Mouse (Mus musculus) limb, embryonic 10.5 days (tissue): Measurements from ENCODE around the gene Ttc32. TPM values are rescaled to one million over a fixed set of nuclear protein-coding genes. Genes with fewer than 3 reads are reported as not detected.
A peak's percentile ranks its signal among the peaks of the same experiment; 100 is the strongest.

Experiments used
- DNase-seq: peaks from one replicate; pipeline ENCODE4 v3.0.0-alpha.2; 2017; ENCODE audit warnings: low spot score
- H3K27ac ChIP-seq: fragments of 300-500 bp; sonication (generic); 2 replicates; pipeline ENCODE4 v1.5.1; 2016; ENCODE audit warnings: mild to moderate bottlenecking
- H3K27me3 ChIP-seq: fragments of 300-500 bp; sonication (generic); 2 replicates; pipeline ENCODE4 v1.6.1; 2016; ENCODE audit warnings: low read depth, mild to moderate bottlenecking; ENCODE audit not compliant: poor library complexity, severe bottlenecking
- H3K36me3 ChIP-seq: fragments of 300-500 bp; sonication (generic); 2 replicates; pipeline ENCODE4 v1.6.1; 2016; ENCODE audit warnings: mild to moderate bottlenecking, moderate library complexity
- H3K4me1 ChIP-seq: fragments of 300-500 bp; sonication (generic); 2 replicates; pipeline ENCODE4 v1.6.1; 2016
- H3K4me3 ChIP-seq: fragments of 300-500 bp; sonication (generic); 2 replicates; pipeline ENCODE4 v1.5.1; 2016; ENCODE audit warnings: mild to moderate bottlenecking, moderate library complexity
- H3K9me3 ChIP-seq: fragments of 300-500 bp; sonication (generic); replicated peaks from 2 replicates; pipeline ENCODE4 v1.6.1; 2016; ENCODE audit warnings: mild to moderate bottlenecking
- WGBS: fragments of 180-500 bp; shearing (Covaris S2); methylation state at CpG from one replicate; pipeline ENCODE4 v1.1.7; 2016; 5-methylcytosine and 5-hydroxymethylcytosine counted together
- polyA plus RNA-seq: library from polyadenylated mRNA; unstranded; fragments of >200 nt; fragmentation: Nextera tagmentation; extraction: Ambion mirVana; gene quantifications from 2 replicates; pipeline ENCODE4 v1.2.1, GENCODE M21; 2016

Ttc32 gene
- polyA plus RNA-seq, 1 experiment from 2014 or later = 14.8 TPM

- 61% methylated on average over 8 of the region's 8 CpGs for WGBS
These were observed 22.5 kb downstream of the Ttc32 start for GRCm38 (mm10) chr12:9052075-9052829.

GRCm38 (mm10) chr12:9053345-9053744 lies 23.5 kb downstream of the Ttc32 start:
- H3K4me3 ChIP-seq = no peak overlapping the region
- 67% methylated on average over 7 of the region's 7 CpGs for WGBS
- no peak for DNase-seq
- no peak overlapping the region for H3K27ac ChIP-seq
- no peaks in the 10 kb centered on the region for H3K27me3 ChIP-seq
- H3K36me3 ChIP-seq = no peaks in the 10 kb centered on the region
- H3K9me3 ChIP-seq = no peaks in the 10 kb centered on the region
- peaks cover 16% of the 10 kb centered on the region for H3K4me1 ChIP-seq

More at GRCm38 (mm10) chr12:9052075-9052829, 22.5 kb downstream of the Ttc32 start:
- H3K27ac ChIP-seq = no peak overlapping the region
- peaks cover 16% of the 10 kb centered on the region for H3K4me1 ChIP-seq
- no peak overlapping the region for H3K4me3 ChIP-seq
- DNase-seq = peak; percentile 86
- H3K9me3 ChIP-seq = no peaks in the 10 kb centered on the region
- no peaks in the 10 kb centered on the region for H3K36me3 ChIP-seq
- no peaks in the 10 kb centered on the region for H3K27me3 ChIP-seq

- H3K9me3 ChIP-seq = no peaks in the 10 kb centered on the region
- H3K27me3 ChIP-seq = no peaks in the 10 kb centered on the region
- DNase-seq = no peak
- no peaks in the 10 kb centered on the region for H3K36me3 ChIP-seq
- 74% methylated on average over 2 of the region's 2 CpGs for WGBS
- peak overlapping the region; percentile 20 for H3K27ac ChIP-seq
- no peak overlapping the region for H3K4me3 ChIP-seq
- H3K4me1 ChIP-seq = peaks cover 16% of the 10 kb centered on the region
These were observed 24.2 kb downstream of the Ttc32 start for GRCm38 (mm10) chr12:9054012-9054411.

- Histone ChIP-seq H3K27ac (peak overlapping the region; percentile 61; the same call in 1 of the 2 replicates), H3K4me3 (no peak overlapping the region), H3K27me3 (no peaks in the 10 kb centered on the region), H3K4me1 (peaks cover 16% of the 10 kb centered on the region), H3K9me3 (no peaks in the 10 kb centered on the region), H3K36me3 (no peaks in the 10 kb centered on the region)
- WGBS = 79% methylated on average over 11 of the region's 11 CpGs
- DNase-seq = no peak
These were observed 25.5 kb downstream of the Ttc32 start for GRCm38 (mm10) chr12:9055269-9055668.

GRCm38 (mm10) chr12:9059502-9059901 lies 29.7 kb downstream of the Ttc32 start:
- Histone ChIP-seq H3K36me3 (no peaks in the 10 kb centered on the region), H3K4me1 (0 out of 2 replicates have a peak, but pooled peaks cover under 1% of the 10 kb centered on the region), H3K27ac (no peak overlapping the region), H3K27me3 (no peaks in the 10 kb centered on the region), H3K4me3 (no peak overlapping the region), H3K9me3 (no peaks in the 10 kb centered on the region)
- WGBS = 86% methylated on average over 3 of the region's 3 CpGs
- DNase-seq = no peak

GRCm38 (mm10) chr12:9059965-9060364 lies 30.2 kb downstream of the Ttc32 start:
- no peak for DNase-seq
- H3K4me1 ChIP-seq = no peaks in the 10 kb centered on the region
- H3K36me3 ChIP-seq = no peaks in the 10 kb centered on the region
- no peaks in the 10 kb centered on the region for H3K9me3 ChIP-seq
- WGBS = 89% methylated on average over 9 of the region's 9 CpGs
- no peak overlapping the region for H3K27ac ChIP-seq
- no peak overlapping the region for H3K4me3 ChIP-seq
- H3K27me3 ChIP-seq = no peaks in the 10 kb centered on the region

- Histone ChIP-seq H3K9me3 (no peaks in the 10 kb centered on the region), H3K4me3 (no peak overlapping the region), H3K36me3 (no peaks in the 10 kb centered on the region), H3K27me3 (no peaks in the 10 kb centered on the region), H3K27ac (no peak overlapping the region), H3K4me1 (no peaks in the 10 kb centered on the region)
- DNase-seq = no peak
- WGBS = 81% methylated on average over 6 of the region's 6 CpGs
These were observed 33.8 kb downstream of the Ttc32 start for GRCm38 (mm10) chr12:9063611-9064010.

GRCm38 (mm10) chr12:9071058-9071457 lies 41.3 kb downstream of the Ttc32 start:
- 0 out of 2 replicates have a peak, but pooled peaks cover 4% of the 10 kb centered on the region for H3K4me1 ChIP-seq

GRCm38 (mm10) chr12:9071493-9071892 lies 41.7 kb downstream of the Ttc32 start:
- DNase-seq = no peak
- Histone ChIP-seq H3K9me3 (no peaks in the 10 kb centered on the region), H3K36me3 (no peaks in the 10 kb centered on the region), H3K27ac (no peak overlapping the region), H3K4me1 (0 out of 2 replicates have a peak, but pooled peaks cover 4% of the 10 kb centered on the region), H3K27me3 (no peaks in the 10 kb centered on the region), H3K4me3 (no peak overlapping the region)
- 44% methylated on average over 4 of the region's 4 CpGs for WGBS

More at GRCm38 (mm10) chr12:9071058-9071457, 41.3 kb downstream of the Ttc32 start:
- no peaks in the 10 kb centered on the region for H3K27me3 ChIP-seq
- H3K9me3 ChIP-seq = no peaks in the 10 kb centered on the region
- H3K36me3 ChIP-seq = no peaks in the 10 kb centered on the region
- no peak overlapping the region for H3K27ac ChIP-seq
- no peak for DNase-seq
- no peak overlapping the region for H3K4me3 ChIP-seq
- WGBS = 89% methylated on average over 1 of the region's 1 CpGs

GRCm38 (mm10) chr12:9077554-9078125 lies 47.8 kb downstream of the Ttc32 start:
- H3K27ac ChIP-seq = no peak overlapping the region
- 96% methylated on average over 3 of the region's 3 CpGs for WGBS
- H3K36me3 ChIP-seq = no peaks in the 10 kb centered on the region
- H3K4me3 ChIP-seq = no peak overlapping the region
- H3K27me3 ChIP-seq = no peaks in the 10 kb centered on the region
- no peaks in the 10 kb centered on the region for H3K4me1 ChIP-seq
- no peak for DNase-seq
- H3K9me3 ChIP-seq = no peaks in the 10 kb centered on the region

- no peaks in the 10 kb centered on the region for H3K36me3 ChIP-seq
- DNase-seq = no peak
- no peak overlapping the region for H3K4me3 ChIP-seq
- H3K27ac ChIP-seq = no peak overlapping the region
- H3K27me3 ChIP-seq = no peaks in the 10 kb centered on the region
- no peaks in the 10 kb centered on the region for H3K4me1 ChIP-seq
- H3K9me3 ChIP-seq = no peaks in the 10 kb centered on the region
- whole genome bisulfite sequencing = 82% methylated on average over 7 of the region's 7 CpGs
These were observed 60.4 kb downstream of the Ttc32 start for GRCm38 (mm10) chr12:9090226-9090625.
